Mouse (Mus musculus) stomach, embryonic 14.5 days (tissue): ENCODE results near the gene Bend3. TPM values are rescaled to one million over a fixed set of nuclear protein-coding genes. Genes with fewer than 3 reads are reported as not detected.

ENCODE experiments used
- ATAC-seq: fragments of 200-750 bp; cut with Nextera tagmentation; 2 replicates; pipeline ENCODE4 v1.8.0; 2017; ENCODE audit warnings: low read depth, moderate TSS enrichment; ENCODE audit not compliant: insufficient number of reproducible peaks, insufficient read depth, low FRiP score
- H3K27ac ChIP-seq: fragments of 300-500 bp; sonication (generic); 2 replicates; pipeline ENCODE4 v1.5.1; 2014; ENCODE audit warnings: mild to moderate bottlenecking, low read length, moderate library complexity, mixed read lengths
- H3K27me3 ChIP-seq: fragments of 300-500 bp; sonication (generic); 2 replicates; pipeline ENCODE4 v1.6.1; 2014; ENCODE audit warnings: low read length, control low read depth, mixed read lengths; ENCODE audit not compliant: control insufficient read depth, insufficient read depth
- H3K36me3 ChIP-seq: fragments of 300-500 bp; sonication (generic); 2 replicates; pipeline ENCODE4 v1.6.1; 2014; ENCODE audit warnings: mild to moderate bottlenecking, control low read depth, low read length, moderate library complexity, mixed read lengths; ENCODE audit not compliant: control insufficient read depth, insufficient read depth
- H3K4me1 ChIP-seq: fragments of 300-500 bp; sonication (generic); 2 replicates; pipeline ENCODE4 v1.6.1; 2014; ENCODE audit warnings: low read length, control low read depth, mixed read lengths; ENCODE audit not compliant: control insufficient read depth, insufficient read depth
- H3K4me2 ChIP-seq: fragments of 300-500 bp; sonication (generic); replicated peaks from 2 replicates; pipeline ENCODE4 v1.6.1; 2014; ENCODE audit warnings: low read depth, low read length, control low read depth
- H3K4me3 ChIP-seq: fragments of 300-500 bp; sonication (generic); 2 replicates; pipeline ENCODE4 v1.5.1; 2014; ENCODE audit warnings: low read depth, low read length, control low read depth
- H3K9ac ChIP-seq: fragments of 300-500 bp; sonication (generic); replicated peaks from 2 replicates; pipeline ENCODE4 v1.6.1; 2014; ENCODE audit warnings: low read depth, mild to moderate bottlenecking, control low read depth, low read length, moderate library complexity, mixed read lengths
- H3K9me3 ChIP-seq: fragments of 300-500 bp; sonication (generic); 2 replicates; pipeline ENCODE4 v1.6.1; 2016; ENCODE audit warnings: low read depth, low read length, control low read depth; ENCODE audit not compliant: control insufficient read depth
- WGBS: fragments of 180-500 bp; shearing (Covaris S2); extraction: QIAGEN DNeasy Blood & Tissue Kit; methylation state at CpG from one replicate; pipeline ENCODE4 v1.1.7; 2014; 5-methylcytosine and 5-hydroxymethylcytosine counted together
- polyA plus RNA-seq: library from polyadenylated mRNA; unstranded; fragments of >200 nt; fragmentation: Nextera tagmentation; extraction: Ambion mirVana; gene quantifications from 2 replicates; pipeline ENCODE4 v1.2.1, GENCODE M21; 2014

Bend3 gene
- polyA plus RNA-seq, 1 experiment from 2014 or later: 5.0 TPM

DNA sequence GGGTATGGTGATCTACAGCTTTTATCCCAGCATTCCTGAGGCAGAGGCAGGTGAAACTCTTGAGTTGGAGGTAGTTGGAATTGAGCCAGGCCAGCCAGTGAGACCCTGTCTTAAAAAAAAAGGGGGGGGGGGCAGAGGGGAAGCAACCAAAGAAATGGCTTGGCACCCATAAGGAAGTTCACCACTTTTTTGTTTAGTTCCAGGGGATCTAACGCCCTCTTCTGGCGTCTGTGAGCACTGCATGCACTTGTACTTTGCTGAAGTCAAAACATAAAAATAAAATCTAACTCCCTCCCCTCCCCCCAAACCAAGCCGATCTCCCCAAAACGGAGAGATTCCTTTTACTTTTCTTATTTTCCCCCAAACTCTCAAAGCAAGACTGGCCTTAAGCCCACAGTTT lies 3.3 kb upstream of the Bend3 start:
- H3K9ac ChIP-seq: no peak overlapping the region
- WGBS: 58% methylated on average over 4 of the region's 4 CpGs
- H3K27ac ChIP-seq: no peak overlapping the region
- H3K4me2 ChIP-seq: no peak overlapping the region
- H3K27me3 ChIP-seq: no peaks in the 10 kb centered on the region
- no peak overlapping the region for H3K4me3 ChIP-seq
- H3K4me1 ChIP-seq: peaks cover 10% of the 10 kb centered on the region; the same call in 1 of the 2 replicates
- no peaks in the 10 kb centered on the region for H3K9me3 ChIP-seq
- no peaks in the 10 kb centered on the region for H3K36me3 ChIP-seq
- no peak for ATAC-seq

DNA sequence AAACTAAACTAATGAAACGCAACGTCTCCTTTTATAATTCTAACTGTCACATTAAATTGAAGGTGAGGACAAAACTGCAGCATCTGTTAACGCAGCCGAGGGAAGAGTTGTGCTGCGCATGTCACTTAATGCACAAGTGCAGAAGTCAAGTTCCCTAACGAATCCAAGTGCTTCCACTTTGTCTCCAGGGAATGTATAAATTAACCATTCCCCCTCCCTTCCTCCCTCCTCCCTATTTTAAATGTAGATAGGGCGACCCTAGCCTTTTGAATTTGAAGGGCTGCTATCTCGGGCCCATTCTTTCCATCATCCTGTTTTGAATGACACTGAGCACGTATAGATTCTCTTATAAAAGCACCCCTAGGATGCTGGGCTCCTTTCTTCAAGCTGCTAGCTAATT lies 1.2 kb upstream of the Bend3 start:
- peak overlapping the region; percentile 88 for H3K4me2 ChIP-seq
- ATAC-seq: no peak
- 0 out of 2 replicates have a peak overlapping the region, but pooled peaks have one; percentile 94 for H3K9ac ChIP-seq
- H3K9me3 ChIP-seq: no peaks in the 10 kb centered on the region
- WGBS: 13% methylated on average over 9 of the region's 9 CpGs
- H3K27ac ChIP-seq: no peak overlapping the region; the same call in 1 of the 2 replicates
- peak overlapping the region; percentile 79 for H3K4me3 ChIP-seq
- no peaks in the 10 kb centered on the region for H3K36me3 ChIP-seq
- H3K27me3 ChIP-seq: no peaks in the 10 kb centered on the region
- peaks cover 14% of the 10 kb centered on the region; the same call in 1 of the 2 replicates for H3K4me1 ChIP-seq

DNA sequence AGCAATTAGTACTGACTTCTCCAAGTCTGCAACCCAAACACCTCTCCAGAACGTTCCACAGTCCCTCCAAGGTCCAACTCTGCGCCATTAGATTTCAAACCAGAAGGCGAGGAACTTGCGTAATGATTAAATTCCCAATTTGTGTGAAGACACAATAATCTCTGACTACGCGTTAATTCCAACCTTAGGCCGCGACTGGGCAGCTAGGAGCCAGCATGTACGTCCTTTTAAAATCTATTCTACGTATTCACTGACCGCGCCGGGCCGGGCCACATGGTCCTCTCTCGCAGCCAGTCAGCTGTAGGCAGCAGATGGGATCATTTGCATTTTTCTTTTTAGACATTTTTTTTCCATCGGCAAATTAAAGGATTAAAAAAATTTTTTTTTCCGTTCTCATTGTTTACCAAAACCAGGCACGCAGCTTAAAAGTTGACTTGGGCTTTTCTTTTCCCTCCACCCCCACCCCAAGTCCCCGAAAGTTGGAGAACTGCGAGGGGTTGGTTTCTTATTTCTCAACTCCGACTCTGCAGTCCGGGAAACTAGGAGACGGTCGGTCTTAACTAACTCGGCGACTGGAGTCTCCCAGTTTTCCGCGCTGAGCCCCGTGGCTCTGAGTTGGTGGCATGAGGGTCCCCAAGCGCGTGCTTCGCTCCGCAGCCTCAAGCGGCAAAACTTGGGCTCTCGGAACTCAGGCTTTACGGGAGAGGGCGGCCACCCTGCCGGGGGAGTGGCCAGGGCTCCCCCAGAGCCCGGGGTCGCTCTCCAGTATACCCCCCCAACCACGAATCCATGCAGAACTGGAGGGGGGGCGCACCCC lies 558 bp upstream of the Bend3 start:
- Histone ChIP-seq H3K9ac (peak overlapping the region; percentile 94), H3K4me2 (peak overlapping the region; percentile 88), H3K27me3 (no peaks in the 10 kb centered on the region), H3K9me3 (no peaks in the 10 kb centered on the region), H3K27ac (peak overlapping the region; percentile 98), H3K4me1 (peaks cover 19% of the 10 kb centered on the region; the same call in 1 of the 2 replicates), H3K4me3 (peak overlapping the region; percentile 79), H3K36me3 (no peaks in the 10 kb centered on the region)
- peak; percentile 7; the same call in 1 of the 2 replicates for ATAC-seq
- WGBS: under 1% methylated on average over 42 of the region's 42 CpGs

DNA sequence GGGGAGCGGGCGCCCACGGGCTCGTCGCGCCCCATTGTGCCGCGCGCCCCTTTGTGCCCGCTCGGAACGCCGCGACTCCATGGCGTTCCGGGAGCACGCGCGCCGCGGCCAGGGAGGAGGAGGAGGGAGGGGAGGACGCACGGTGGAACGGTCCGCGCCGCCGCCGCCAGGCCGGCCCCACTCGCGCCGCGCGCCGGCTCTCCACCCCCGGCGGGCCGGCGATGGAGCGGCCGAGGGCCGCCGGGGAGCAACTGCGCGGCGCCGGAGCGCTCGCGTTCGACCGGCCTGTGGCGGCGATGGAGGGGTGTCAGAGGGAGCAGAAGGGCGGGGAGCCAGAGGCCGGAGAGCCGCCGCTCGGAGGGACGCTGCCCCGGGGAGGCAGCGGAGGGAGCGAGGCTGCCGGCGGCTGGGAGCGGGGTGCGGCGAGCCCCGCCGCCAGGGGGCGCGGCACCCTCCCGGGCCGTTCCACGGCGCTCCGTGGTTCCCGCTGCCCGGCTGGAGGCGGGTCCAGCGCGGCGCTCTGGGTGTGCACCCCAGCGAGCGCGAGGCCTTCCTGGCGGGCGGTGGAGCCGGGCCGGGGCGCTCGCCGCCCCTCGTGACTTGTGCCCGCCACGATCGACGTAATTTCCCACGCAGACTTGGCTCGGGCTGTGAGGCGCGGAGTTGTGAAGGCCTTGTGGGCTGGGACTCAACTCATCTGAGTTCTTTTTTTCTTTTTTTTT lies 966 bp downstream of the Bend3 start:
- H3K36me3 ChIP-seq: no peaks in the 10 kb centered on the region
- H3K4me3 ChIP-seq: peak overlapping the region; percentile 79
- H3K9me3 ChIP-seq: no peaks in the 10 kb centered on the region
- peaks cover 25% of the 10 kb centered on the region; the same call in 1 of the 2 replicates for H3K4me1 ChIP-seq
- peak overlapping the region; percentile 94 for H3K9ac ChIP-seq
- under 1% methylated on average over 70 of the region's 103 CpGs for WGBS
- peak; percentile 87 for ATAC-seq
- peak overlapping the region; percentile 98 for H3K27ac ChIP-seq
- peak overlapping the region; percentile 88 for H3K4me2 ChIP-seq
- no peaks in the 10 kb centered on the region for H3K27me3 ChIP-seq

DNA sequence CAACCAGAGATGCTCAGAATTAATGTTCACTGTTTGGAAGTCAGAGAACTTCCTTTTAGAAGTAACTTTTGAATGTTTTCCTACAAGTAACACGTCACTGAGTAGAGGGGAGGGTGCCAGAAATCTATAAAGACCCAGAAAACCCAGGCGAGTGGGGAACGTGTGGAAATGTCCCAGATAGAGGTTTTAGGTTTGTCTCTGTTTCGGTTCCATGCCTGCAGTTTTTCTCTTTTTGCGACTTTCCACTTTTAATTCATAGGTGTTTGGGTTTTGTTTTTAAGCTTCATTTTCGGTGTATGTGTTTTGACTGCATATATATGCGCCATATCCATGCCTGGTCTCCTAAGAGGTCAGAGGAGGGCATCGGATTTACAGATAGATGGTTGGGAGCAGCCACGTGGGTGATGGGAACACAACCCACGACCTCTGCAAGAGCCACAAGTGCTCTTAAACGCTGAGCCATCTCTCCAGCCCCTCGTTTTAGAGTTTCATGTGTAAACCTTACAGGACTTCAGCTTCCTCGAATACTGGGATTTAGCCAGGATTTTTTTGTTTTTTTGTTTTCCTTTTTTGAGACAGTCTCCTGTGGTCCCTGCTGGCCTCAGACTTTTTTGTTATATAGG lies 1.7 kb downstream of the Bend3 start:
- no peaks in the 10 kb centered on the region for H3K36me3 ChIP-seq
- no peaks in the 10 kb centered on the region for H3K9me3 ChIP-seq
- H3K27ac ChIP-seq: peak overlapping the region; percentile 98; the same call in 1 of the 2 replicates
- H3K4me3 ChIP-seq: peak overlapping the region; percentile 79
- peak overlapping the region; percentile 94 for H3K9ac ChIP-seq
- H3K4me1 ChIP-seq: peaks cover 25% of the 10 kb centered on the region; the same call in 1 of the 2 replicates
- H3K4me2 ChIP-seq: peak overlapping the region; percentile 88
- WGBS: 6% methylated on average over 13 of the region's 13 CpGs
- no peaks in the 10 kb centered on the region for H3K27me3 ChIP-seq
- no peak for ATAC-seq

DNA sequence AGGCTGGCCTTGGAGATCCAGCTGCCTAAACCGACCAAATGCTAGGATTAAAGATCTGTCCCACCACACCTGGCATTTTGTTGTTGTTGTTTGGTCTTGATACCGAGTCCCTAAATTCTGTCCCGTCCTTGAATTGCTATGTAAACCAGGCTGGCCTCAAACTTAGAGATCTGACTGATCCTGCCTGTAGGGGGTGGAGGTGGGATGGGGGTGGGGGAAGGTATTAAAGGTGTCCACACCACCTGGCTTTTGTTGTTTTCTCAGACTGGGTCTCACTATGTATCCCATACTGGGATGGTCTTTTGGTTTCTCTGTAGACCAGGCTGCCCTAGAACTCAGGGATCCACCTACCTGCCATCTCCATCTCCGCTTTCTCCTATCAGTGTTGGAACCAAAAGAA lies 2.5 kb downstream of the Bend3 start:
- no peak for ATAC-seq
- Histone ChIP-seq H3K4me2 (no peak overlapping the region), H3K4me1 (peaks cover 25% of the 10 kb centered on the region; the same call in 1 of the 2 replicates), H3K27ac (no peak overlapping the region), H3K36me3 (no peaks in the 10 kb centered on the region), H3K9ac (no peak overlapping the region), H3K4me3 (no peak overlapping the region), H3K9me3 (no peaks in the 10 kb centered on the region), H3K27me3 (no peaks in the 10 kb centered on the region)
- WGBS: 35% methylated on average over 4 of the region's 4 CpGs

DNA sequence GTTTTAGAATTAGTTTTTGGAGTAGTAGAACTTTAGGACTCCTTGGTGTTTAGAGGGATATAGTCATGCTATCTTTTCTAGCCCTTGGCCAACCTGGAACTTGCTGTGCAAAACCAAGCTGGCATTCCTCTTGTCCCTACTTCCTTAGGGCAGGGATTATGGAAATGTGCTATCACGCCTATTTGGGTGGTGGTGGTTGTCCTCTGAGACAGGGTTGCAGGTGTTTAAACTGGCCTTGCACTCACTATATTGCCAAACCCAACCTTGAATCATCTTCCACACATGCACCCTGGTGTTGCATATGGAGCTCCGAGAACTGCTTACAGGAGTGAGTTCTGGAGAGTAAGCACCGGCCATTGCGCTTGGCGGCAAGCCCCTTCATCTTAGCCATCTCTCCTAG lies 3.4 kb downstream of the Bend3 start:
- Histone ChIP-seq H3K36me3 (no peaks in the 10 kb centered on the region), H3K27me3 (no peaks in the 10 kb centered on the region), H3K27ac (no peak overlapping the region), H3K9ac (no peak overlapping the region), H3K9me3 (no peaks in the 10 kb centered on the region), H3K4me2 (no peak overlapping the region), H3K4me1 (peaks cover 25% of the 10 kb centered on the region; the same call in 1 of the 2 replicates), H3K4me3 (no peak overlapping the region)
- no peak for ATAC-seq
- 94% methylated on average over 5 of the region's 5 CpGs for WGBS

DNA sequence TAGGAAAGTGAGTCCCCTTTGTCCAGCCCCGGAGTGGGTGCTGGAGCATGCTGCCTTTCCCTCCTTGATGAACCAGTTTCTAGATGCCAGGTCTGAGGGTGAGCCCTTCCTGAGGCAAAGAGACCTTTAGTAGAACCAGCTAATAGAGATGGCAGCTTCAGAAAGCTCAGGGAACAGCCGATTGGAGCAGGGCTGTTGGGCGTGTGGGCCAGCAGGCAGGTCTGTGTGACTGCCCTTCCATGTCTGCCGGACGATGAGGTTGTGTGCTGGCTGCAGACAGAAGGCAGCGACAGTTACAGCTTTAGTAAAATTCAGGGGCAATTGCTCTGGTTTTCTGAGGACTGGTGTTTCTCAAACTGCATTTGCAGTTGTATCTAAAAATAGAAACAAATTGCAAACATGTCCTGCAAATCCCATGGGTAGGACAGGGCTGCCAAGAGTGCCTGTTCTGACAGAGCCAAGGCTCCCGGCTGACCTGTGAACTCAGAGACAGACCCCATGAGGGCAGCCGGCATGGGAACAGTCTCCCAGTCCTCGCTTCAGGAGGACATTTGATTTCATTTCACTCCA lies 4.9 kb downstream of the Bend3 start:
- no peak for ATAC-seq
- Histone ChIP-seq H3K27me3 (no peaks in the 10 kb centered on the region), H3K4me3 (no peak overlapping the region), H3K4me1 (peaks cover 17% of the 10 kb centered on the region; the same call in 1 of the 2 replicates), H3K9ac (no peak overlapping the region; the same call in 1 of the 2 replicates), H3K4me2 (no peak overlapping the region; the same call in 1 of the 2 replicates), H3K27ac (0 out of 2 replicates have a peak overlapping the region, but pooled peaks have one; percentile 4), H3K36me3 (no peaks in the 10 kb centered on the region), H3K9me3 (no peaks in the 10 kb centered on the region)
- WGBS: 35% methylated on average over 9 of the region's 9 CpGs
